Mouse (Mus musculus) lung, postnatal 0 days (tissue): ENCODE data around the gene Psmg3. TPM values are rescaled to one million over a fixed set of nuclear protein-coding genes. Genes with fewer than 3 reads are reported as not detected.

Source experiments
- ATAC-seq: fragments of 200-750 bp; cut with Nextera tagmentation; 2 replicates; pipeline ENCODE4 v1.8.0; 2017; ENCODE audit warnings: moderate library complexity
- DNase-seq: peaks from one replicate; pipeline ENCODE4 v3.0.0-alpha.2; 2016; ENCODE audit warnings: low spot score
- H3K27ac ChIP-seq: fragments of 300-500 bp; sonication (generic); 2 replicates; pipeline ENCODE4 v1.5.1; 2014; ENCODE audit warnings: antibody characterized with exemption, mild to moderate bottlenecking, low read length, mixed read lengths
- H3K27me3 ChIP-seq: fragments of 300-500 bp; sonication (generic); replicated peaks from 2 replicates; pipeline ENCODE4 v1.6.1; 2014; ENCODE audit warnings: low read length, mixed read lengths; ENCODE audit not compliant: insufficient read depth
- H3K36me3 ChIP-seq: fragments of 300-500 bp; sonication (generic); 2 replicates; pipeline ENCODE4 v1.6.1; 2014; ENCODE audit warnings: low read length, mixed read lengths; ENCODE audit not compliant: insufficient read depth
- H3K4me1 ChIP-seq: fragments of 300-500 bp; sonication (generic); 2 replicates; pipeline ENCODE4 v1.6.1; 2014; ENCODE audit warnings: antibody characterized with exemption, low read depth, low read length, mixed read lengths; ENCODE audit not compliant: insufficient read depth
- H3K4me2 ChIP-seq: fragments of 300-500 bp; sonication (generic); replicated peaks from 2 replicates; pipeline ENCODE4 v1.6.1; 2014; ENCODE audit warnings: low read depth, mild to moderate bottlenecking, low read length, moderate library complexity, mixed read lengths
- H3K4me3 ChIP-seq: fragments of 300-500 bp; sonication (generic); 2 replicates; pipeline ENCODE4 v1.5.1; 2014; ENCODE audit warnings: low read depth, low read length
- H3K9ac ChIP-seq: fragments of 300-500 bp; sonication (generic); replicated peaks from 2 replicates; pipeline ENCODE4 v1.6.1; 2014; ENCODE audit warnings: low read depth, mild to moderate bottlenecking
- H3K9me3 ChIP-seq: fragments of 300-500 bp; sonication (generic); 2 replicates; pipeline ENCODE4 v1.6.1; 2016; ENCODE audit warnings: low read length, mixed read lengths
- CTCF ChIP-seq: IDR thresholded peaks from 2 replicates; pipeline ENCODE4 v1.5.1; 2016; ENCODE audit warnings: antibody characterized with exemption, mild to moderate bottlenecking
- EP300 ChIP-seq: IDR thresholded peaks from 2 replicates; pipeline ENCODE4 v1.6.1; 2016; ENCODE audit warnings: antibody characterized with exemption, mild to moderate bottlenecking, control low read depth
- WGBS: fragments of 180-500 bp; shearing (Covaris S2); extraction: QIAGEN DNeasy Blood & Tissue Kit; methylation state at CpG from one replicate; pipeline ENCODE4 v1.1.7; 2014; 5-methylcytosine and 5-hydroxymethylcytosine counted together
- polyA plus RNA-seq: library from polyadenylated mRNA; unstranded; fragments of >200 nt; fragmentation: Nextera tagmentation; extraction: Ambion mirVana; gene quantifications from 2 replicates; pipeline ENCODE4 v1.2.1, GENCODE M21; 2015

Psmg3 gene
- polyA plus RNA-seq, 1 experiment from 2014 or later: 45.4 TPM

- no peaks in the 10 kb centered on the region for H3K4me1 ChIP-seq
- no peak overlapping the region for H3K4me2 ChIP-seq
- H3K9me3 ChIP-seq: no peaks in the 10 kb centered on the region
- H3K27me3 ChIP-seq: no peaks in the 10 kb centered on the region
- TF ChIP-seq CTCF (no peak), EP300 (no peak)
- 34% methylated on average over 3 of the region's 3 CpGs for WGBS
- H3K9ac ChIP-seq: no peak overlapping the region
- no peak overlapping the region for H3K4me3 ChIP-seq
- ATAC-seq: no peak
- no peaks in the 10 kb centered on the region for H3K36me3 ChIP-seq
- H3K27ac ChIP-seq: no peak overlapping the region
- no peak for DNase-seq
Observed at GRCm38 (mm10) chr5:139839142-139839541, 12.5 kb upstream of the Psmg3 start.

DNA sequence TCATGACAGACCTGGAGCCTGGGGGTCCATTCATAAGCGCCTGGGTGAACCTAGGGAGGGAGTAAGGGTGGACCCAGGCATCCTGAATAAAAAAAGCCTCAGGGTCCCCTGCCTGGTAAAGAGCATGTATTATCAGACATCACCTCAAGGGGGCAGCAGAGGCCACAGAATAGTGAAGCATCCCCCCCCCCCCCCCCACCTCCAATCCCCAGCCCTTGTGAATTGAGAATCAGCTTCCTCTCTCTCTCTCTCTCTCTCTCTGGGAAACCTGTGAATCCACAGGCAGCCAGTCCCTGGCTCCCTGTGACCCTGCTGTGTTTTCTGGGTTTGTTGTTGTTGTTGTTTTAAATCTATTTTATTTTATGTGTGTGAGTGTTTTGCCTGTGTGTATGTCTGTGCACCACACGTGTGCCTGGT, 11.8 kb upstream of the Psmg3 start:
- TF ChIP-seq EP300 (no peak), CTCF (peak; percentile 64)
- Histone ChIP-seq H3K9ac (no peak overlapping the region), H3K27ac (no peak overlapping the region), H3K4me3 (no peak overlapping the region), H3K27me3 (no peaks in the 10 kb centered on the region), H3K4me1 (no peaks in the 10 kb centered on the region), H3K9me3 (no peaks in the 10 kb centered on the region), H3K4me2 (no peak overlapping the region), H3K36me3 (no peaks in the 10 kb centered on the region)
- ATAC-seq: peak; percentile 50
- DNase-seq: peak; percentile 58
- 16% methylated on average over 2 of the region's 2 CpGs for WGBS

DNA sequence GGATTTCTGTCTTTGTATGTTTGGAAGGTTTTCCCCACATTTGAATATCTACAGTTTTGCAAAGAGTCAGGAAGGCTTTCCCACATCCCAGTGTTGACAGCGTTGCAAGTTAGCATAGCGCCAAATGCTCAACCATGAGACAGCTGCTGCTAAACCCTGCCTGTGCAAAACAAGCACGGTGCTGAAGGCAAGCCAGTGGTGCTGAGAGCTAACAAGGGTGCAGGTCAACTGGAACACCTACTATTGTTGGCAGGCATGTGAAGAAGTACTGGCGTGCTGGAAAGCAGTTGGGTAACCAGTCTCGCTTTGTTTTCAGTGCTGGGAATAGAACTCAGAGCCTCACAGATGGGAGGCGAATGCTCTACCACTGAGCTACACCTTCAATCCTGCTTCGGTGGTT, 9.0 kb upstream of the Psmg3 start:
- WGBS: 79% methylated on average over 7 of the region's 7 CpGs
- TF ChIP-seq EP300: no peak
- TF ChIP-seq CTCF: no peak

GRCm38 (mm10) chr5:139832125-139832524, 5.4 kb upstream of the Psmg3 start:
- no peak for ATAC-seq
- Histone ChIP-seq H3K27me3 (no peaks in the 10 kb centered on the region), H3K4me2 (no peak overlapping the region), H3K36me3 (no peaks in the 10 kb centered on the region), H3K9ac (no peak overlapping the region), H3K4me3 (no peak overlapping the region), H3K27ac (no peak overlapping the region), H3K9me3 (no peaks in the 10 kb centered on the region), H3K4me1 (no peaks in the 10 kb centered on the region)
- 60% methylated on average over 7 of the region's 7 CpGs for WGBS
- DNase-seq: no peak
- TF ChIP-seq CTCF: no peak
- no peak for TF ChIP-seq EP300

More for the DNA sequence above, 9.0 kb upstream of the Psmg3 start:
- H3K27me3 ChIP-seq: no peaks in the 10 kb centered on the region
- no peaks in the 10 kb centered on the region for H3K9me3 ChIP-seq
- no peaks in the 10 kb centered on the region for H3K36me3 ChIP-seq
- H3K4me1 ChIP-seq: no peaks in the 10 kb centered on the region
- ATAC-seq (no peak), DNase-seq (no peak)
- no peak overlapping the region for H3K27ac ChIP-seq
- H3K4me2 ChIP-seq: no peak overlapping the region
- no peak overlapping the region for H3K9ac ChIP-seq
- no peak overlapping the region for H3K4me3 ChIP-seq

- Histone ChIP-seq H3K4me1 (peaks cover 6% of the 10 kb centered on the region; the same call in 1 of the 2 replicates), H3K4me3 (no peak overlapping the region), H3K27ac (no peak overlapping the region), H3K9ac (no peak overlapping the region), H3K9me3 (no peaks in the 10 kb centered on the region), H3K27me3 (no peaks in the 10 kb centered on the region), H3K4me2 (no peak overlapping the region), H3K36me3 (no peaks in the 10 kb centered on the region)
- peak; percentile 39 for DNase-seq
- no peak for ATAC-seq
- WGBS: 73% methylated on average over 3 of the region's 3 CpGs
- TF ChIP-seq CTCF (no peak), EP300 (no peak)
Observed at GRCm38 (mm10) chr5:139830734-139831133, 4.0 kb upstream of the Psmg3 start.

DNA sequence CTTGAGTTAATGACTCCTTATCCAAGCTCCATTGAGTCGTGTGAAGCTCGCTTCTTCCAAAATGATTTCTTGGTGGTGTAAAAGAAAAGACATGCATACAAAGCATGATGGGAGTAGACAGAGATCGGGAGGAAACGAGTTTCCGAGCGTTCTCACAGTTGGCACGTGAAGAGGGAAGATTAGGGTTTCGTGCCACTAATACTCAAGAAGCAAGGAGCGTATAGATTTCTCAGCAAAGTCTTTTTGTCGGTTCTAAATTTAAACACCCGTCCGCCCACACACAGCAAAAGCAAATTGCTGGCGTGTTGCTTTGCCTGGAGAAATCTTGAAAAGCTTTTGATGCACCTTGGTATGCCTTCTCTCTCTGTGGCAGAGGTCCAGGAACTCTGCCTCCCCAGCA, 2.7 kb upstream of the Psmg3 start:
- TF ChIP-seq CTCF (no peak), EP300 (no peak)
- Histone ChIP-seq H3K4me3 (no peak overlapping the region), H3K4me2 (no peak overlapping the region), H3K27me3 (no peaks in the 10 kb centered on the region), H3K27ac (no peak overlapping the region), H3K9ac (no peak overlapping the region), H3K9me3 (no peaks in the 10 kb centered on the region), H3K4me1 (peaks cover 6% of the 10 kb centered on the region; the same call in 1 of the 2 replicates), H3K36me3 (no peaks in the 10 kb centered on the region)
- no peak for DNase-seq
- ATAC-seq: no peak
- WGBS: 72% methylated on average over 13 of the region's 13 CpGs

DNA sequence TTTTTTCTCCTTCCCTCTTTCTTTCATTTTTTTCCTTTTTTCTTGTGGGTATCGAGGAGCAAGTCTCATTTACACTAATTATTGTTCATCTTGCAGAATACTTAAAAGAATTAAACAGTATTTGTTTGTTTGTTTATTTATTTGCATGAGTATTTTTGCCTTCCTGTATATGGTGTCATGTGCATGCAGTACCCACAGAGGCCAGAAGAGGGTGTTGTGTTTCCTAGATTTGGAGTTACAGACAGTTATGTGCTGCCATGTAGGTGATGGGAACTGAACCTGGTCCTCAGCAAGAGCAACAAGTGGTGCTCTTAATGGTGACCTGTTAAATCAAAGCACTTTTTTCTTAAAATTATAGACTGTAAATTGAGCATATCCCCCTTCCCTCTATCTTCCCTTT, 908 bp upstream of the Psmg3 start:
- no peak overlapping the region for H3K27ac ChIP-seq
- ATAC-seq (no peak), DNase-seq (no peak)
- H3K27me3 ChIP-seq: no peaks in the 10 kb centered on the region
- H3K36me3 ChIP-seq: peaks cover 4% of the 10 kb centered on the region; the same call in 1 of the 2 replicates
- H3K4me3 ChIP-seq: no peak overlapping the region
- WGBS: 100% methylated on average over 1 of the region's 1 CpGs
- no peak overlapping the region for H3K4me2 ChIP-seq
- TF ChIP-seq EP300 (no peak), CTCF (peak; percentile 46)
- H3K9ac ChIP-seq: no peak overlapping the region
- H3K4me1 ChIP-seq: peaks cover 6% of the 10 kb centered on the region; the same call in 1 of the 2 replicates
- no peaks in the 10 kb centered on the region for H3K9me3 ChIP-seq
